8 mouse cellular contexts compared by ENCODE assay signal in the genomic region with DNA sequence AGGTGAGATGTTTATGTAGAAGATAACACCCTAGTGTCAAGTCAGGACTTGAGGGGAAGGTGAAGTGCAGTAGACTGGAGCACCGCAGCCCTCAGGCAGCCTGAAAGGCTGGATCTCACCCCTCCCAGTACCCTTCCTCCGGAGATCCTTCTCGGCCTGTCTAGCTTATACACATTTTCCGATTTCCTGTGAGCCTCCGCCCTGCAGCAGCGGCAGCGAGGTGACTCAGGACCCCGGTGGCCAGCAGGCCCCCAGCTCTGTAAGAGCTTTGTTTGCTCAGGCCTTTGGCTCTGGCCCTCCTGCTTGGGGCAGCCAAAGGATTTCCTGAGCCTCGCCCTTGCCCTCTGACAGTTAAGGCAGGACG. TPM values are rescaled to one million over a fixed set of nuclear protein-coding genes. Genes with fewer than 3 reads are reported as not detected.
DNase-seq lines count a peak whose midpoint lies in the region; ATAC-seq and TF ChIP-seq lines count a peak whose summit lies in the region.

No protein-coding gene starts in this region.

- 21% methylated on average over 10 of the region's 10 CpGs for WGBS in heart, postnatal 0 days
- WGBS in limb, embryonic 12.5 days: 22% methylated on average over 10 of the region's 10 CpGs
- 28% methylated on average over 10 of the region's 10 CpGs for WGBS in neural tube, embryonic 12.5 days

- peak overlapping the region; percentile 79 for H3K4me2 ChIP-seq in heart, postnatal 0 days (ENCODE audit: low read depth, low read length)
- peak overlapping the region; percentile 82 for H3K4me2 ChIP-seq in limb, embryonic 12.5 days
- peak overlapping the region; percentile 95 for H3K4me2 ChIP-seq in neural tube, embryonic 12.5 days (replicated peaks)

- H3K36me3 ChIP-seq in heart, postnatal 0 days (replicated peaks; ENCODE audit: control insufficient read depth, insufficient read depth, low read length): 0 out of 2 replicates have a peak, but pooled peaks cover under 1% of the 10 kb centered on the region
- H3K36me3 ChIP-seq in limb, embryonic 12.5 days: peaks cover 8% of the 10 kb centered on the region
- H3K36me3 ChIP-seq in neural tube, embryonic 12.5 days: peaks cover 6% of the 10 kb centered on the region; the same call in 1 of the 2 replicates

- ATAC-seq in common myeloid progenitor, adult 5-6 weeks (replicated peaks; ENCODE audit: low read depth, poor library complexity, severe bottlenecking): peak; percentile 37
- peak; percentile 51 for ATAC-seq in heart, postnatal 0 days (ENCODE audit: insufficient read depth, low read depth)
- no peak for ATAC-seq in limb, embryonic 12.5 days (ENCODE audit: insufficient number of reproducible peaks, insufficient read depth, low FRiP score, low TSS enrichment, low read depth)
- ATAC-seq in neural tube, embryonic 12.5 days (ENCODE audit: low FRiP score, low read depth): no peak
- no peak for ATAC-seq in monocyte, adult 5-6 weeks (replicated peaks; ENCODE audit: insufficient number of reproducible peaks, low FRiP score, low TSS enrichment, poor library complexity, severe bottlenecking)

- 0 out of 2 replicates have a peak, but pooled peaks cover 3% of the 10 kb centered on the region for H3K4me1 ChIP-seq in heart, postnatal 0 days (ENCODE audit: control insufficient read depth, insufficient read depth)
- H3K4me1 ChIP-seq in limb, embryonic 12.5 days (replicated peaks): peaks cover 10% of the 10 kb centered on the region
- H3K4me1 ChIP-seq in neural tube, embryonic 12.5 days: peaks cover 11% of the 10 kb centered on the region

- TF ChIP-seq EP300 in heart, postnatal 0 days (IDR thresholded peaks at IDR 0.05; ENCODE audit: low read depth): no peak

- no peaks in the 10 kb centered on the region for H3K9me3 ChIP-seq in heart, postnatal 0 days (replicated peaks; ENCODE audit: control insufficient read depth, low read length)
- H3K9me3 ChIP-seq in limb, embryonic 12.5 days: no peaks in the 10 kb centered on the region
- H3K9me3 ChIP-seq in neural tube, embryonic 12.5 days: no peaks in the 10 kb centered on the region

- DNase-seq in 416B (ENCODE audit: low read depth): peak; percentile 96
- DNase-seq in heart, postnatal 0 days (ENCODE audit: low spot score): peak; percentile 56
- no peak for DNase-seq in cerebellum, postnatal 36 days
- no peak for DNase-seq in spleen, adult 12 weeks (ENCODE audit: low spot score)

- peak overlapping the region; percentile 70 for H3K27ac ChIP-seq in heart, postnatal 0 days (ENCODE audit: low read depth)
- H3K27ac ChIP-seq in limb, embryonic 12.5 days: peak overlapping the region; percentile 88
- H3K27ac ChIP-seq in neural tube, embryonic 12.5 days: no peak overlapping the region

- TF ChIP-seq CTCF in heart, postnatal 0 days (IDR thresholded peaks at IDR 0.05; ENCODE audit: low read depth): no peak

- no peaks in the 10 kb centered on the region for H3K27me3 ChIP-seq in heart, postnatal 0 days (ENCODE audit: control insufficient read depth, insufficient read depth, low read length)
- no peaks in the 10 kb centered on the region for H3K27me3 ChIP-seq in limb, embryonic 12.5 days
- H3K27me3 ChIP-seq in neural tube, embryonic 12.5 days (replicated peaks): no peaks in the 10 kb centered on the region

- peak overlapping the region; percentile 52 for H3K4me3 ChIP-seq in heart, postnatal 0 days (ENCODE audit: low read depth, low read length)
- H3K4me3 ChIP-seq in limb, embryonic 12.5 days (replicated peaks): peak overlapping the region; percentile 60
- H3K4me3 ChIP-seq in neural tube, embryonic 12.5 days: peak overlapping the region; percentile 5; the same call in 1 of the 2 replicates

- H3K9ac ChIP-seq in heart, postnatal 0 days (replicated peaks; ENCODE audit: low read depth, low read length): peak overlapping the region; percentile 42; the same call in 1 of the 2 replicates
- H3K9ac ChIP-seq in limb, embryonic 12.5 days (replicated peaks): peak overlapping the region; percentile 65
- H3K9ac ChIP-seq in neural tube, embryonic 12.5 days: 0 out of 2 replicates have a peak overlapping the region, but pooled peaks have one; percentile 38

RNA-seq across cellular contexts. Expression of a gene that starts 0.8 kb away (rescaled TPM):
- total RNA-seq in common myeloid progenitor, adult 5-6 weeks (2017): 11.8 and 22.9 TPM in 2 replicates
- 13.9 and 18.9 TPM in 2 replicates for total RNA-seq in heart, postnatal 0 days (2014; rRNA removed; ENCODE audit: low replicate concordance)
- 5.7 and 6.0 TPM in 2 replicates for polyA plus RNA-seq in heart, postnatal 0 days (2015; fragmentation: Nextera tagmentation; extraction: Ambion mirVana)
- 12.3 and 14.1 TPM in 2 replicates for polyA plus RNA-seq in limb, embryonic 12.5 days (2016; fragmentation: Nextera tagmentation; extraction: Ambion mirVana)
- 6.4 and 6.9 TPM in 2 replicates for polyA plus RNA-seq in neural tube, embryonic 12.5 days (2016; fragmentation: Nextera tagmentation; extraction: Ambion mirVana)
- 0.38 to 1.1 TPM (median 0.39 TPM) in 3 replicates for total RNA-seq in monocyte, adult 5-6 weeks (2017)

RNA-seq across cellular contexts. Expression of a gene that starts 15.1 kb away (rescaled TPM):
- total RNA-seq in common myeloid progenitor, adult 5-6 weeks (2017): 8.0 and 11.4 TPM in 2 replicates
- total RNA-seq in heart, postnatal 0 days (2014; rRNA removed; ENCODE audit: low replicate concordance): 15.5 and 27.4 TPM in 2 replicates
- polyA plus RNA-seq in heart, postnatal 0 days (2015; fragmentation: Nextera tagmentation; extraction: Ambion mirVana): 19.9 and 21.1 TPM in 2 replicates
- polyA plus RNA-seq in limb, embryonic 12.5 days (2016; fragmentation: Nextera tagmentation; extraction: Ambion mirVana): 26.0 and 28.2 TPM in 2 replicates
- 25.3 and 27.9 TPM in 2 replicates for polyA plus RNA-seq in neural tube, embryonic 12.5 days (2016; fragmentation: Nextera tagmentation; extraction: Ambion mirVana)
- total RNA-seq in monocyte, adult 5-6 weeks (2017): 2.6 to 7.1 TPM (median 6.6 TPM) in 3 replicates

RNA-seq across cellular contexts. Expression of a gene that starts 21.2 kb away (rescaled TPM):
- total RNA-seq in common myeloid progenitor, adult 5-6 weeks (2017): 1,475 and 1,487 TPM in 2 replicates
- 103 and 123 TPM in 2 replicates for total RNA-seq in heart, postnatal 0 days (2014; rRNA removed; ENCODE audit: low replicate concordance)
- 131 and 139 TPM in 2 replicates for polyA plus RNA-seq in heart, postnatal 0 days (2015; fragmentation: Nextera tagmentation; extraction: Ambion mirVana)
- polyA plus RNA-seq in limb, embryonic 12.5 days (2016; fragmentation: Nextera tagmentation; extraction: Ambion mirVana): 720 and 722 TPM in 2 replicates
- 572 and 583 TPM in 2 replicates for polyA plus RNA-seq in neural tube, embryonic 12.5 days (2016; fragmentation: Nextera tagmentation; extraction: Ambion mirVana)
- total RNA-seq in monocyte, adult 5-6 weeks (2017): 427 to 462 TPM (median 441 TPM) in 3 replicates

RNA-seq across cellular contexts. Expression of a gene that starts 29.6 kb away (rescaled TPM):
- 11.5 and 15.6 TPM in 2 replicates for total RNA-seq in common myeloid progenitor, adult 5-6 weeks (2017)
- total RNA-seq in heart, postnatal 0 days (2014; rRNA removed; ENCODE audit: low replicate concordance): 26.2 and 30.1 TPM in 2 replicates
- polyA plus RNA-seq in heart, postnatal 0 days (2015; fragmentation: Nextera tagmentation; extraction: Ambion mirVana): 17.3 and 17.6 TPM in 2 replicates
- 37.7 and 43.1 TPM in 2 replicates for polyA plus RNA-seq in limb, embryonic 12.5 days (2016; fragmentation: Nextera tagmentation; extraction: Ambion mirVana)
- polyA plus RNA-seq in neural tube, embryonic 12.5 days (2016; fragmentation: Nextera tagmentation; extraction: Ambion mirVana): 37.4 and 41.4 TPM in 2 replicates
- total RNA-seq in monocyte, adult 5-6 weeks (2017): not detected in 3 replicates

RNA-seq across cellular contexts. Expression of a gene that starts 46.1 kb away (rescaled TPM):
- total RNA-seq in common myeloid progenitor, adult 5-6 weeks (2017): 11.8 and 17.4 TPM in 2 replicates
- 31.2 and 32.4 TPM in 2 replicates for total RNA-seq in heart, postnatal 0 days (2014; rRNA removed; ENCODE audit: low replicate concordance)
- 3.7 and 4.1 TPM in 2 replicates for polyA plus RNA-seq in heart, postnatal 0 days (2015; fragmentation: Nextera tagmentation; extraction: Ambion mirVana)
- 11.8 and 12.0 TPM in 2 replicates for polyA plus RNA-seq in limb, embryonic 12.5 days (2016; fragmentation: Nextera tagmentation; extraction: Ambion mirVana)
- 10.6 and 11.1 TPM in 2 replicates for polyA plus RNA-seq in neural tube, embryonic 12.5 days (2016; fragmentation: Nextera tagmentation; extraction: Ambion mirVana)
- 10.0 to 26.5 TPM (median 12.6 TPM) in 3 replicates for total RNA-seq in monocyte, adult 5-6 weeks (2017)

Comparison
In these comparisons a context has a peak if more than half of its experiments do, and no peak if none do; other contexts are left out.
1. DNase-seq: peak in 416B (single experiment) and heart, postnatal 0 days (single experiment); none in cerebellum, postnatal 36 days (0 of 2) and spleen, adult 12 weeks (single experiment).
2. ATAC-seq: peak in common myeloid progenitor, adult 5-6 weeks (single experiment) and heart, postnatal 0 days (single experiment); none in limb, embryonic 12.5 days (single experiment), neural tube, embryonic 12.5 days (single experiment) and monocyte, adult 5-6 weeks (single experiment).
3. H3K4me3 ChIP-seq: peak in every context shown above with its lines; median percentile 60 in limb, embryonic 12.5 days; 52 in heart, postnatal 0 days; 5 in neural tube, embryonic 12.5 days.
4. Peak in every context shown above with its lines, with median percentiles within 50 percentile points of each other: H3K4me2 ChIP-seq and H3K9ac ChIP-seq.